Mouse (Mus musculus) midbrain, embryonic 13.5 days (tissue): ENCODE results near the gene Rnf151. TPM values are rescaled to one million over a fixed set of nuclear protein-coding genes. Genes with fewer than 3 reads are reported as not detected.
"Not testable (repeated sequence)": the region's sequence is repeated elsewhere in the genome, so short reads cannot be mapped to it uniquely, and the experiment has no call there.

Experiments
- ATAC-seq: fragments of 200-750 bp; cut with Nextera tagmentation; 2 replicates; pipeline ENCODE4 v1.8.0; 2017; ENCODE audit warnings: mild to moderate bottlenecking, moderate TSS enrichment, moderate library complexity
- H3K27ac ChIP-seq: fragments of 300-500 bp; sonication (generic); 2 replicates; pipeline ENCODE4 v1.5.1; 2015; ENCODE audit warnings: inconsistent platforms, mild to moderate bottlenecking, moderate library complexity
- H3K27me3 ChIP-seq: fragments of 300-500 bp; sonication (generic); 2 replicates; pipeline ENCODE4 v1.6.1; 2015; ENCODE audit warnings: mild to moderate bottlenecking, inconsistent platforms
- H3K36me3 ChIP-seq: fragments of 300-500 bp; sonication (generic); 2 replicates; pipeline ENCODE4 v1.6.1; 2015; ENCODE audit warnings: mild to moderate bottlenecking, inconsistent platforms
- H3K4me1 ChIP-seq: fragments of 300-500 bp; sonication (generic); replicated peaks from 2 replicates; pipeline ENCODE4 v1.6.1; 2015; ENCODE audit warnings: inconsistent platforms
- H3K4me2 ChIP-seq: fragments of 300-500 bp; sonication (generic); replicated peaks from 2 replicates; pipeline ENCODE4 v1.6.1; 2015; ENCODE audit warnings: moderate library complexity, mild to moderate bottlenecking, inconsistent platforms
- H3K4me3 ChIP-seq: fragments of 300-500 bp; sonication (generic); replicated peaks from 2 replicates; pipeline ENCODE4 v1.5.1; 2015; ENCODE audit warnings: mild to moderate bottlenecking, inconsistent platforms
- H3K9ac ChIP-seq: fragments of 300-500 bp; sonication (generic); replicated peaks from 2 replicates; pipeline ENCODE4 v1.6.1; 2015; ENCODE audit warnings: mild to moderate bottlenecking, inconsistent platforms
- H3K9me3 ChIP-seq: fragments of 300-500 bp; sonication (generic); 2 replicates; pipeline ENCODE4 v1.6.1; 2016; ENCODE audit warnings: mild to moderate bottlenecking, inconsistent platforms
- whole genome bisulfite sequencing: fragments of 180-500 bp; shearing (Covaris S2); methylation state at CpG from one replicate; pipeline ENCODE4 v1.1.7; 2015; 5-methylcytosine and 5-hydroxymethylcytosine counted together
- polyA plus RNA-seq: library from polyadenylated mRNA; unstranded; fragments of >200 nt; fragmentation: Nextera tagmentation; extraction: Ambion mirVana; gene quantifications from 2 replicates; pipeline ENCODE4 v1.2.1, GENCODE M21; 2015

Rnf151 gene
- polyA plus RNA-seq, 1 experiment from 2014 or later = not detected

DNA sequence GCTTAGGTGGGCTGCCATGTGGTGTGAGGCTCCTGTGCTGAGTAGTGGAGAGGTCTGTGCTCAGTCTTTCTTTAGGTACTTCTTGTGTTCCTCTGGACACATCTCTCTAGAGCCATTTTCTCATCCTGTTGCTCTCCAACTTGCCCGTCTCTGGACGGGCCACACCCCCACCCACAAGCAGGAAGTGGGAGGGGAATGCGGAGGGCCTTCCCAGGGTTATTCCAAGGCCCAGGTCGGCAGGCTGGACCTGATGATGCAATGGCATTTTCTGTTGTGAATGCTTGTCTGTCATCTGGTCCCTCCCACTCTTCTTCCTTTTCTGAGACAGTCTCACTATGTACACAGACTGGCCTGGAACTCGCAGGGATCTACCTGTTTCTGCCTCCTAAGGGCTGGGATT, 45.7 kb downstream of the Rnf151 start:
- H3K9ac ChIP-seq = 0 out of 2 replicates have a peak overlapping the region, but pooled peaks have one; percentile 98

DNA sequence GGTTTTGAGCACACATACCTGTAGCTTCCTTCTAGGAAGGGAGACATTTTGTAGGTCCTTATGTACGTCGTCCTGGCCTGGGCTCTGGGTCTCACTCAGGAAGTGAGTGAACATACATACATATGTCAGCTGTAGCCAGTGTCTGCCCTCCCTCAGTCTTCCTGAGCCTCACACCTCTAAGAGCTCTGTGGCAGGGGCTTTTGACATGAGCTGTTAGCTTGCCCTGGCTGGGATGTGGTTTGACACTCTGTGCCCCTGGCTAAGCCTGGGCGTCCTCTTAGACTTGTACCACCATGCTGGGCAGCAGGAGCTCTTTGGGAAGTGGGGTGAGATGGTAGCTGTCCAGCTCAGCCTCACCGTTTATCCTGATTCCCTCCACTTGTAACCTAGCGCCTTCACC, 46.5 kb downstream of the Rnf151 start:
- Histone ChIP-seq H3K36me3 (no peaks in the 10 kb centered on the region), H3K9me3 (no peaks in the 10 kb centered on the region), H3K4me1 (peaks cover 32% of the 10 kb centered on the region), H3K27me3 (no peaks in the 10 kb centered on the region), H3K9ac (peak overlapping the region; percentile 98), H3K4me3 (no peak overlapping the region), H3K27ac (no peak overlapping the region), H3K4me2 (peak overlapping the region; percentile 82)
- WGBS = 79% methylated on average over 5 of the region's 5 CpGs
- ATAC-seq = no peak

More for the DNA sequence above, 45.7 kb downstream of the Rnf151 start:
- ATAC-seq = no peak
- Histone ChIP-seq H3K4me2 (no peak overlapping the region), H3K36me3 (peaks cover 8% of the 10 kb centered on the region), H3K27me3 (no peaks in the 10 kb centered on the region), H3K4me1 (peaks cover 32% of the 10 kb centered on the region), H3K4me3 (no peak overlapping the region), H3K27ac (no peak overlapping the region), H3K9me3 (no peaks in the 10 kb centered on the region)
- WGBS = 46% methylated on average over 5 of the region's 5 CpGs

DNA sequence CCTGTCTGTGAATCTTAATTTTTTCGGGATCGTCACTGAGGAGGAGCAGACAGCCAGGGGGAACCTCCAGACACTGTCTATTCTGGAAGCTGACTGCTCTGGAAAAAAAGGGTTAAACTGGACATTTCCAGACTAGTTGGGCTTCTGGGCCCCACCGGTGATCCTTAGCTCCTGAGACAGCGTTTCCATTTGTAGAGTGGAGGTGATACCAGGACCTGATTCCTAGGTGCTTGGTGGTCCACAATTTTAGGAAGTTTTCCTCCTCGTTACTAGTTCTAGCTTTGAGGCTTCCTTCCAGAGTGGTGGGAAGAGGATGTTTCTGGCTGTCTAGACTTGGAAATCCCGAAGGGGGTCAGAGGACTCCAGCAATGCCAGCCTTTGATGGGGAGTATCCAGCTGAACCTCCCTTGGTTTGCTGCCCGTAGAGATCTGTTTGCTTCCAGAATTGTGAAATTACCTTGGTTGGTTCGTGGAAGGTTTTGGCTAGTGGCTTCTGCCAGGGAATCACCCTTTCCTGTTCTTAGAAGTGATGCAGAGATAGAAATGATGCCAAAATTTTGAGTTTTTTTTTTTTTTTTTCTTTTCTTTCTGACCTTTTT, 47.5 kb downstream of the Rnf151 start:
- Histone ChIP-seq H3K9me3 (no peaks in the 10 kb centered on the region), H3K4me1 (peaks cover 32% of the 10 kb centered on the region), H3K27ac (peak overlapping the region; percentile 84), H3K27me3 (no peaks in the 10 kb centered on the region), H3K4me3 (peak overlapping the region; percentile 96), H3K9ac (peak overlapping the region; percentile 98), H3K4me2 (peak overlapping the region; percentile 82), H3K36me3 (no peaks in the 10 kb centered on the region)
- no peak for ATAC-seq
- 17% methylated on average over 8 of the region's 8 CpGs for WGBS

DNA sequence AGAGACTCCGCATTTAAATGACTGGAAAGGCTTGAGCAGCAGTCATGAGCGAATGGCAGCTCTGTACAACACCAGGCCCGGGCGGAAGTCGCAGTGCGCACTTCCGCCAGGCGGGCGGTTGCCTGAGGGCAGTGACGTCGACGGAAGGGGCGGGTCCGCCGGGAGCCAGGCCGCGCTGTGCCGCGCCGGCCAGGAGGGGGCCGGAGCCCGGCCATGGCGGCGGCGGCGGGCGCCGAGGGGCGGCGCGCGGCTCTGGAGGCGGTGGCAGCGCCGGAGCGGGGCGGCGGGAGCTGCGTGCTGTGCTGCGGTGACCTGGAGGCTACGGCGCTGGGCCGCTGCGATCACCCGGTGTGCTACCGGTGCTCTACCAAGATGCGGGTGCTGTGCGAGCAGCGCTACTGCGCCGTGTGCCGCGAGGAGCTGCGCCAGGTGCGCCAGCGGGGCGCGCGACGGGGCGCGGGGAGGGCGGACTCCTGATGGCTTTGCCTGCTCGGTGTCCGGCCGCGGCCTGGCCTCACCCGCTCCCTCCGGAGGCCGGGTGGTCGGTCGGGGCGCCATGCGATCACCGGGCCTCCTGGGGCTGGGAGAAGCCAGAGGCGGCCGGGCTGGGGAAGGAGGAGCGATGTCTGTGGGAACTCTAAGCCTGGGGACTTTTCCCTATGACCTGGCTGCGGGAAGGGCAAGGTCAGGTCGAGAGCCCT, 48.2 kb downstream of the Rnf151 start, which contains the start of gene Zfp598:
Gene Zfp598 (plus strand): TSS at position 143 of the 701 bp plus-strand sequence.
- Histone ChIP-seq H3K9ac (peak within 1 kb of the TSS; percentile 98), H3K4me1 (peaks cover 32% of the 10 kb centered on the region), H3K4me3 (peak within 1 kb of the TSS; percentile 96), H3K27me3 (no peaks in the 10 kb centered on the region), H3K36me3 (no peaks in the 10 kb centered on the region), H3K27ac (peak within 1 kb of the TSS; percentile 84), H3K4me2 (peak within 1 kb of the TSS; percentile 82), H3K9me3 (no peaks in the 10 kb centered on the region)
- under 1% methylated on average over 66 of the region's 80 CpGs for WGBS
- ATAC-seq = peak; percentile 99

DNA sequence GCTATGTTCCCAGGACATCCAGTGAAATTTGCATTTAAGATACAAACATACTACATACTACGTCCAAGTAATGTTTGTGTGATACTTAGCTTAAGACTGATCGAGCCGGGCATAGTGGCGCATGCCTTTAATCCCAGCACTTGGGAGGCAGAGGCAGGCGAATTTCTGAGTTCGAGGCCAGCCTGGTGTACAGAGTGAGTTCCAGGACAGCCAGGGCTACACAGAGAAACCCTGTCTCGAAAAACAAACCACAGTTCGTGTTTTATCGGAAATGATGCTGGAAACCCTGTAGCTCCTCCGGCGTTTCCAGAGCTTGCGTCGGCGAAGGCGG, 48.7 kb downstream of the Rnf151 start:
- not testable (repeated sequence) for H3K27me3 ChIP-seq, H3K36me3 ChIP-seq, H3K9me3 ChIP-seq
- peak; percentile 49 for ATAC-seq
- H3K9ac ChIP-seq = peak overlapping the region; percentile 98
- peak overlapping the region; percentile 84 for H3K27ac ChIP-seq
- peak overlapping the region; percentile 96 for H3K4me3 ChIP-seq
- H3K4me2 ChIP-seq = peak overlapping the region; percentile 82
- peaks cover 32% of the 10 kb centered on the region for H3K4me1 ChIP-seq
- 12% methylated on average over 15 of the region's 15 CpGs for WGBS

DNA sequence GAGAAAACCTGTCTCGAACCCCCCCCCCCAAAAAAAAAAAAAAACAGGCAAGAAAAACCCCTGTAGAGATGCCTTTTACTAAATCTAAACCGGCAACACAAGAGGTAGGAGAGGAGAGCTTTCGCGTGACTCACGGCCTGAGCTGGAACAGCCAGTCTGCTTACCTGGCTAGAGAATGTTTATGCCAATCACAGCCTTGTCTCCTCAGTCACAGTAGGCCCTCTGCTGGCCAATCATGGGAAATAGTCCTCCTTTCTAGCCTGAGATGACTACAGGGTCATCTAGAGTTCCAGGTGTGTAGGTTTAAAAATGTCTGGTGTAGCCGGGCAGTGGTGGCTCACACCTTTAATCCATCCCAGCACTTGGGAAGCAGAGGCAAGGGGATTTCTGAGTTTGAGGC, 50.4 kb downstream of the Rnf151 start:
- ATAC-seq = no peak
- Histone ChIP-seq H3K4me1 (peaks cover 32% of the 10 kb centered on the region), H3K27ac (no peak overlapping the region), H3K27me3 (no peaks in the 10 kb centered on the region; the same call in 1 of the 2 replicates), H3K9me3 (no peaks in the 10 kb centered on the region), H3K4me3 (no peak overlapping the region), H3K4me2 (no peak overlapping the region), H3K9ac (no peak overlapping the region), H3K36me3 (no peaks in the 10 kb centered on the region)
- 31% methylated on average over 6 of the region's 6 CpGs for WGBS

DNA sequence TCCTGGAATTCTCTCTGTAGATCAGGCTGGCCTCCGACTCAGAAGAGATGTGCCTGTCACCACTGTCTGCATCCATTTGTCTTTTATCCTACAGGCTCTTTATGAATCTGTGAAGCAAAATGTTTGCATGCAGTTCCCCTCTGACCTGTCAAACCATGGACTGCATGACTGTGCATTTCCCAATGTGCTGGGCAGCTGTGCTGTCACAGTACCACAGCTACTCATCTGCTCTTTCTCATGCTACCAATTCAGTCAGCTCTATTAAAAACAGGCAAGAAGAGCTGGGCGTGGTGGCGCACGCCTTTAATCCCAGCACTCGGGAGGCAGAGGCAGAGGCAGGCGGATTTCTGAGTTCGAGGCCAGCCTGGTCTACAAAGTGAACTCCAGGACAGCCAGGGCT, 50.9 kb downstream of the Rnf151 start:
- H3K4me3 ChIP-seq, ATAC-seq, H3K9ac ChIP-seq, H3K36me3 ChIP-seq, H3K9me3 ChIP-seq, H3K27ac ChIP-seq, H3K4me2 ChIP-seq, H3K27me3 ChIP-seq: not testable (repeated sequence)
- H3K4me1 ChIP-seq = peaks cover 28% of the 10 kb centered on the region
- 74% methylated on average over 7 of the region's 7 CpGs for WGBS

Other genes starting within 250 kb of the Rnf151 start
- gene E4f1, start 247.8 kb downstream of the Rnf151 start, polyA plus RNA-seq = 44.0 and 45.1 TPM in 2 replicates
- 48.3 and 54.9 TPM in 2 replicates for gene Pgp, start 247.7 kb downstream of the Rnf151 start, polyA plus RNA-seq
- gene Bricd5, start 244.2 kb downstream of the Rnf151 start, polyA plus RNA-seq = not detected in 2 replicates
- 38.6 and 41.4 TPM in 2 replicates for gene Mlst8, start 239.0 kb downstream of the Rnf151 start, polyA plus RNA-seq
- 24.7 and 29.1 TPM in 2 replicates for gene Caskin1, start 229.5 kb downstream of the Rnf151 start, polyA plus RNA-seq
- 97.3 and 106 TPM in 2 replicates for gene Traf7, start 190.1 kb downstream of the Rnf151 start, polyA plus RNA-seq
- 2.9 TPM in 2 replicates for gene Rab26, start 183.9 kb downstream of the Rnf151 start, polyA plus RNA-seq
- 17.7 and 19.4 TPM in 2 replicates for gene Pkd1, start 168.2 kb downstream of the Rnf151 start, polyA plus RNA-seq
- 73.1 and 74.1 TPM in 2 replicates for gene Tsc2, start 85.4 kb downstream of the Rnf151 start, polyA plus RNA-seq
- 10.0 and 10.8 TPM in 2 replicates for gene Nthl1, start 85.4 kb downstream of the Rnf151 start, polyA plus RNA-seq
- 21.3 and 23.5 TPM in 2 replicates for gene Slc9a3r2, start 67.7 kb downstream of the Rnf151 start, polyA plus RNA-seq
- gene Npw, start 59.6 kb downstream of the Rnf151 start, polyA plus RNA-seq = not detected in 2 replicates
- gene Zfp598, start 48.4 kb downstream of the Rnf151 start, polyA plus RNA-seq = 15.0 and 18.6 TPM in 2 replicates
- 95.0 and 98.1 TPM in 2 replicates for gene Syngr3, start 28.1 kb downstream of the Rnf151 start, polyA plus RNA-seq
- gene Gfer, start 21.9 kb downstream of the Rnf151 start, polyA plus RNA-seq = 36.7 and 39.9 TPM in 2 replicates
- gene Noxo1, start 21.8 kb downstream of the Rnf151 start, polyA plus RNA-seq = 1.7 and 2.2 TPM in 2 replicates
- 81.4 and 84.3 TPM in 2 replicates for gene Tbl3, start 10.4 kb downstream of the Rnf151 start, polyA plus RNA-seq
- 770 and 771 TPM in 2 replicates for gene Rps2, start 53 bp upstream of the Rnf151 start, polyA plus RNA-seq
- 257 and 260 TPM in 2 replicates for gene Ndufb10, start 6.4 kb upstream of the Rnf151 start, polyA plus RNA-seq
- gene Rpl3l, start 9.8 kb upstream of the Rnf151 start, polyA plus RNA-seq = not detected in 2 replicates
- gene Msrb1, start 18.6 kb upstream of the Rnf151 start, polyA plus RNA-seq = 18.0 and 19.6 TPM in 2 replicates
- 0.13 and 0.22 TPM in 2 replicates for gene Hs3st6, start 34.9 kb upstream of the Rnf151 start, polyA plus RNA-seq
- gene Meiob, start 86.2 kb upstream of the Rnf151 start, polyA plus RNA-seq = not detected in 2 replicates
- 43.9 and 49.7 TPM in 2 replicates for gene Hagh, start 122.1 kb upstream of the Rnf151 start, polyA plus RNA-seq
- 17.9 and 18.4 TPM in 2 replicates for gene Fahd1, start 132.3 kb upstream of the Rnf151 start, polyA plus RNA-seq
- 0.28 TPM in 1 of 2 replicates, not detected in the other for gene Igfals, start 147.9 kb upstream of the Rnf151 start, polyA plus RNA-seq
- 68.2 and 75.3 TPM in 2 replicates for gene Nubp2, start 168.3 kb upstream of the Rnf151 start, polyA plus RNA-seq
- gene Spsb3, start 168.6 kb upstream of the Rnf151 start, polyA plus RNA-seq = 71.7 and 74.7 TPM in 2 replicates
- 36.8 and 38.4 TPM in 2 replicates for gene Eme2, start 177.0 kb upstream of the Rnf151 start, polyA plus RNA-seq
- gene Mrps34, start 177.1 kb upstream of the Rnf151 start, polyA plus RNA-seq = 73.0 and 82.3 TPM in 2 replicates
- gene Nme3, start 178.4 kb upstream of the Rnf151 start, polyA plus RNA-seq = 74.1 and 76.8 TPM in 2 replicates
- 83.1 and 83.8 TPM in 2 replicates for gene Mapk8ip3, start 218.9 kb upstream of the Rnf151 start, polyA plus RNA-seq
- gene Jpt2, start 242.6 kb upstream of the Rnf151 start, polyA plus RNA-seq = 146 and 161 TPM in 2 replicates